Mouse (Mus musculus): ENCODE measurements around the gene Srprb. TPM values are rescaled to one million over a fixed set of nuclear protein-coding genes. Genes with fewer than 3 reads are reported as not detected.

Gene Srprb
- polyA plus RNA-seq, 1 experiment from 2014 or later, result 61.2 TPM

- Histone ChIP-seq H3K4me2 (no peak overlapping the region), H3K36me3 (no peaks in the 10 kb centered on the region), H3K27me3 (no peaks in the 10 kb centered on the region), H3K4me3 (no peak overlapping the region), H3K9ac (no peak overlapping the region), H3K27ac (replicated peaks) (no peak overlapping the region), H3K9me3 (no peaks in the 10 kb centered on the region), H3K4me1 (replicated peaks) (peaks cover 5% of the 10 kb centered on the region)
- WGBS, result 97% methylated on average over 5 of the region's 5 CpGs
- ATAC-seq (ENCODE audit: low FRiP score, low read depth), result no peak
Measured at GRCm38 (mm10) chr9:103205786-103206185, 3.8 kb upstream of the Srprb start.

- no peak overlapping the region for H3K4me3 ChIP-seq
- no peak overlapping the region for H3K9ac ChIP-seq
- H3K9me3 ChIP-seq, result no peaks in the 10 kb centered on the region
- ATAC-seq (ENCODE audit: low FRiP score, low read depth), result no peak
- no peak overlapping the region for H3K27ac ChIP-seq (replicated peaks)
- H3K36me3 ChIP-seq, result peaks cover 28% of the 10 kb centered on the region; the same call in 1 of the 2 replicates
- no peak overlapping the region for H3K4me2 ChIP-seq
- no peaks in the 10 kb centered on the region for H3K27me3 ChIP-seq
- 66% methylated on average over 4 of the region's 4 CpGs for WGBS
- H3K4me1 ChIP-seq (replicated peaks), result 0 out of 2 replicates have a peak, but pooled peaks cover 4% of the 10 kb centered on the region
Measured at GRCm38 (mm10) chr9:103188416-103188815, 13.5 kb downstream of the Srprb start.

DNA sequence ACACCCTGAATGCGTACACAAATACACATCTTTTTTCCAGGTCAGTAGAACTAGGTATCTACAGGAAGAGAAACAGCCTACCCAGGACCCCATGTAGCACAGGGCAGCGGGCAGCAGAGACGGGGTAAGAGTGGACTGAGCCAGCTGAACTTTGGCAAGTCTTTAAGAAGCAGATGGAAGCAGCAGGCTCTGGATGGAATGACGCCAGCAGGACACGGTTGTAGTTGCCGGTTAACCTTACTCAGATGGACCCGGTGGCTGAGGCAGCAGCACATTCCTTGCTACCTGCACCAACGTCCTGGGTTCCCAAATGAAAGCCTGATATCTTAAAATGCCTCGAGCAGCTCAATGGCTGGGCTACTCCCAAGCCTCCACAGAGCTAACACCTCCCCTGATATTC lies 15.2 kb downstream of the Srprb start:
- 57% methylated on average over 9 of the region's 9 CpGs for WGBS
- H3K36me3 ChIP-seq, result peaks cover 35% of the 10 kb centered on the region
- H3K27ac ChIP-seq (replicated peaks), result no peak overlapping the region
- no peak overlapping the region for H3K4me2 ChIP-seq
- H3K9me3 ChIP-seq, result no peaks in the 10 kb centered on the region
- H3K27me3 ChIP-seq, result no peaks in the 10 kb centered on the region
- H3K4me3 ChIP-seq, result no peak overlapping the region
- peaks cover 4% of the 10 kb centered on the region; the same call in 1 of the 2 replicates for H3K4me1 ChIP-seq (replicated peaks)
- 0 out of 2 replicates have a peak, but pooled peaks have one; percentile 35 for ATAC-seq (ENCODE audit: low FRiP score, low read depth)
- H3K9ac ChIP-seq, result no peak overlapping the region

- Histone ChIP-seq H3K36me3 (peaks cover 30% of the 10 kb centered on the region), H3K4me2 (no peak overlapping the region), H3K4me1 (replicated peaks) (peaks cover 6% of the 10 kb centered on the region), H3K9ac (no peak overlapping the region), H3K9me3 (no peaks in the 10 kb centered on the region), H3K4me3 (no peak overlapping the region), H3K27me3 (no peaks in the 10 kb centered on the region), H3K27ac (replicated peaks) (no peak overlapping the region)
- WGBS, result 87% methylated on average over 8 of the region's 8 CpGs
- no peak for ATAC-seq (ENCODE audit: low FRiP score, low read depth)
Measured at GRCm38 (mm10) chr9:103185946-103186345, 16.0 kb downstream of the Srprb start.

GRCm38 (mm10) chr9:103184855-103185254 lies 17.1 kb downstream of the Srprb start:
- Histone ChIP-seq H3K9me3 (no peaks in the 10 kb centered on the region), H3K36me3 (peaks cover 20% of the 10 kb centered on the region; the same call in 1 of the 2 replicates), H3K27me3 (no peaks in the 10 kb centered on the region), H3K27ac (replicated peaks) (no peak overlapping the region), H3K9ac (no peak overlapping the region), H3K4me1 (replicated peaks) (peaks cover 17% of the 10 kb centered on the region), H3K4me3 (no peak overlapping the region), H3K4me2 (no peak overlapping the region)
- WGBS, result 68% methylated on average over 4 of the region's 4 CpGs
- ATAC-seq (ENCODE audit: low FRiP score, low read depth), result no peak

GRCm38 (mm10) chr9:103181886-103182285 lies 20.1 kb downstream of the Srprb start:
- H3K36me3 ChIP-seq, result peaks cover 27% of the 10 kb centered on the region; the same call in 1 of the 2 replicates
- H3K9me3 ChIP-seq, result no peaks in the 10 kb centered on the region
- no peak overlapping the region for H3K4me2 ChIP-seq
- H3K4me1 ChIP-seq (replicated peaks), result peaks cover 15% of the 10 kb centered on the region
- H3K27ac ChIP-seq (replicated peaks), result no peak overlapping the region
- no peak overlapping the region for H3K9ac ChIP-seq
- H3K4me3 ChIP-seq, result no peak overlapping the region
- no peaks in the 10 kb centered on the region for H3K27me3 ChIP-seq
- ATAC-seq (ENCODE audit: low FRiP score, low read depth), result no peak
- 87% methylated on average over 8 of the region's 8 CpGs for WGBS

GRCm38 (mm10) chr9:103180807-103181565 lies 21.0 kb downstream of the Srprb start:
- H3K9me3 ChIP-seq, result no peaks in the 10 kb centered on the region
- peak; percentile 76; the same call in 1 of the 2 replicates for ATAC-seq (ENCODE audit: low FRiP score, low read depth)
- H3K9ac ChIP-seq, result no peak overlapping the region
- H3K27me3 ChIP-seq, result no peaks in the 10 kb centered on the region
- peaks cover 13% of the 10 kb centered on the region for H3K4me1 ChIP-seq (replicated peaks)
- peak overlapping the region; percentile 40 for H3K4me2 ChIP-seq
- 7% methylated on average over 20 of the region's 20 CpGs for WGBS
- peak overlapping the region; percentile 44; the same call in 1 of the 2 replicates for H3K27ac ChIP-seq (replicated peaks)
- peak overlapping the region; percentile 21 for H3K4me3 ChIP-seq
- peaks cover 27% of the 10 kb centered on the region; the same call in 1 of the 2 replicates for H3K36me3 ChIP-seq

DNA sequence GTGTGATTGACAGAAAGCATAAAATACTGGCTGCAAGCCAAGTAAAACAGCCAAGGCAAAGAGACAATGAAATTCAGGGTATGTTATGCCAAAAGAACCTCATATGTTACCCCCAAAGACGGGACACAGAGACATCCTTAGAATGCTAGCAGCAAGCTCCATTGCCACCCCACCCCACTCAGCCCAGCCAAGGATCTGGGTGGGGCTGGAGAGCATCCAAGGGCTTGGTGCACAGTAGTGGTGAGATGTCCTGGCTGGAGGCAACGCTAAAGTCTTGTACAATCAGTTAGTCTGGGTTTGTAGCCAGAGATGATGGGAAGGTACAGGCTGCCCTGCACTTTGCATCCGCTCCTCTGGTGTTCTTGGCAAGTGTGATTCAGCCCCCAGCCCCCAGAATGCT lies 21.6 kb downstream of the Srprb start:
- peak overlapping the region; percentile 40 for H3K4me2 ChIP-seq
- 0 out of 2 replicates have a peak overlapping the region, but pooled peaks have one; percentile 44 for H3K27ac ChIP-seq (replicated peaks)
- peaks cover 27% of the 10 kb centered on the region; the same call in 1 of the 2 replicates for H3K36me3 ChIP-seq
- ATAC-seq (ENCODE audit: low FRiP score, low read depth), result peak; percentile 57; the same call in 1 of the 2 replicates
- peaks cover 13% of the 10 kb centered on the region for H3K4me1 ChIP-seq (replicated peaks)
- WGBS, result 53% methylated on average over 3 of the region's 3 CpGs
- no peak overlapping the region for H3K9ac ChIP-seq
- no peaks in the 10 kb centered on the region for H3K9me3 ChIP-seq
- H3K27me3 ChIP-seq, result no peaks in the 10 kb centered on the region
- H3K4me3 ChIP-seq, result no peak overlapping the region

GRCm38 (mm10) chr9:103175692-103176091 lies 26.2 kb downstream of the Srprb start:
- no peak overlapping the region for H3K27ac ChIP-seq (replicated peaks)
- H3K36me3 ChIP-seq, result peaks cover 24% of the 10 kb centered on the region
- H3K4me2 ChIP-seq, result no peak overlapping the region
- peaks cover 8% of the 10 kb centered on the region for H3K4me1 ChIP-seq (replicated peaks)
- H3K9me3 ChIP-seq, result no peaks in the 10 kb centered on the region
- 94% methylated on average over 7 of the region's 7 CpGs for WGBS
- no peak overlapping the region for H3K9ac ChIP-seq
- H3K4me3 ChIP-seq, result no peak overlapping the region
- no peaks in the 10 kb centered on the region for H3K27me3 ChIP-seq
- ATAC-seq (ENCODE audit: low FRiP score, low read depth), result no peak

DNA sequence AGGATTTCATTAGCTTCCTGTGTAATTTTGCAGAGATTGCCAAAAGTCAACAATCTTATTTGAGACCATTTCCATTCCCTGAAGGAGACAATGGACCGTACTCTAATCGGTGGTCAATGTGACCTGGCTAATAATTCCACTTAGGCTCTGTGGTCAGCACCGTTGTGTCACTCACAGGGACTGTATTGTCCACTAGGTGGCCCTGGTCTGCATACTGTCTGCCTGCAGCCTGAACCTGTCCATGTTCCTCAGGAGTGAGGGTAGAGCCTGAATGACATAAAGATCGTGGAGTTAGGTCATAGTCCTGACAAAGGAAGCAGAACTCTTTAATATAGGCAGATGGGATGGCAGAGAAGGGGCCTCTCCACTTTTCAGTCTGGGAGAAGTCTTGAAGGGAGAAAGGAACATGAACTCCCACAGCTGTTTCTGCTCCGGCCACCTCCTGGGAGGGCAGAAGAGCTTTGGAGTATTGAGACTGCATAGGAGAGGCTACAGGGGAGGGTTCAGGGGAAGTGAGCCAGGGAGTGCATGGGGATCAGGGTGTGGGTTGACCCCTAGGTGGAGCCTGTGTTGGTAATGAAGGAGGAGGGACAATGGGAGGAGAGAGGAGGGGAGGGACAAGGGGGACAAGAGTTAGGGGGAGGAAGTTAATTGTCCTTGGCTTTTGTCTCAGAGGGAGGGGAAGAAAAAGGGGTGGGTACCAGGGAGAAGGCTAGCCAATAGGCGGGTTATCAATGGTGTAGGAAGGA lies 27.0 kb downstream of the Srprb start:
- H3K27ac ChIP-seq (replicated peaks), result no peak overlapping the region
- no peaks in the 10 kb centered on the region for H3K9me3 ChIP-seq
- WGBS, result 56% methylated on average over 6 of the region's 6 CpGs
- H3K36me3 ChIP-seq, result peaks cover 24% of the 10 kb centered on the region
- no peak overlapping the region for H3K4me2 ChIP-seq
- no peak overlapping the region for H3K4me3 ChIP-seq
- H3K27me3 ChIP-seq, result no peaks in the 10 kb centered on the region
- peaks cover under 1% of the 10 kb centered on the region; the same call in 1 of the 2 replicates for H3K4me1 ChIP-seq (replicated peaks)
- H3K9ac ChIP-seq, result no peak overlapping the region
- ATAC-seq (ENCODE audit: low FRiP score, low read depth), result no peak

DNA sequence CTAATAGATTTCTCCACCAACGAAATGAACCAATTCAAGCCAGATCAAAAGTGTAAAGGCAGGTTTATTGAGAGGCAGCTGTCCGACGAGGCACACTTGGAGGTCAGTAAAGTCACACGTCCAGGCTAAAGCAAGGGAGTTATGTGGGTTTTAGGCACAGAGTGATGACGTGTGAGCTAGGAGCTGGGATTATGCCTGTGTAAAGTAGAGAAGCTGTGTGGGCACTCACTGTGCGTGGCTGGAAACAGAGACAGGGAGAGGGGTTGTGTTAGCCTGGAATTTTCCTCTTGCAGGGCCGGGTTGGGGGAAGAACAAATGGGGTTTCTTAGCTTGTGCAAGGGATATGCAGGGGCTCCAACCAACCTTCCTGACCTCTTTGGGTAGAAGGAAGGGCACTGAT lies 33.2 kb downstream of the Srprb start:
- Histone ChIP-seq H3K9me3 (no peaks in the 10 kb centered on the region), H3K4me2 (no peak overlapping the region), H3K27ac (replicated peaks) (no peak overlapping the region), H3K36me3 (peaks cover 18% of the 10 kb centered on the region), H3K9ac (no peak overlapping the region), H3K4me3 (no peak overlapping the region), H3K4me1 (replicated peaks) (peaks cover 11% of the 10 kb centered on the region; the same call in 1 of the 2 replicates), H3K27me3 (no peaks in the 10 kb centered on the region)
- ATAC-seq (ENCODE audit: low FRiP score, low read depth), result no peak
- 59% methylated on average over 7 of the region's 7 CpGs for WGBS

- no peak overlapping the region for H3K4me2 ChIP-seq
- H3K27ac ChIP-seq (replicated peaks), result no peak overlapping the region
- ATAC-seq (ENCODE audit: low FRiP score, low read depth), result peak; percentile 65
- WGBS, result 46% methylated on average over 6 of the region's 6 CpGs
- H3K27me3 ChIP-seq, result no peaks in the 10 kb centered on the region
- H3K4me3 ChIP-seq, result no peak overlapping the region
- peaks cover 11% of the 10 kb centered on the region; the same call in 1 of the 2 replicates for H3K4me1 ChIP-seq (replicated peaks)
- H3K9ac ChIP-seq, result no peak overlapping the region
- H3K36me3 ChIP-seq, result peaks cover 21% of the 10 kb centered on the region
- H3K9me3 ChIP-seq, result no peaks in the 10 kb centered on the region
Measured at GRCm38 (mm10) chr9:103168046-103168445, 33.9 kb downstream of the Srprb start.
